Mouse (Mus musculus): ENCODE measurements at regions not wholly inside any gene's neighbourhood (a gene's known extent, or its start where the extent isn't known, plus 50 kb on each side); places are given as distances from the start of the nearest gene placed in this dataset.

GRCm38 (mm10) chr13:59934093-59934492 lies 111.1 kb upstream of the Tut7 start:
- DNase-seq (ENCODE audit: extremely low spot score in 1 of 2, low spot score in 1 of 2) = no peak

- peak in 1 of 2 experiments; percentile 26 for DNase-seq (ENCODE audit: extremely low spot score in 1 of 2, low spot score in 1 of 2)
Observed at GRCm38 (mm10) chr13:59927379-59928111, 104.6 kb upstream of the Tut7 start.

- no peak for DNase-seq (ENCODE audit: extremely low spot score in 1 of 2, low spot score in 1 of 2)
Observed at GRCm38 (mm10) chr13:59925845-59926481, 103.0 kb upstream of the Tut7 start.

- no peak for DNase-seq (ENCODE audit: extremely low spot score in 1 of 2, low spot score in 1 of 2)
Observed at GRCm38 (mm10) chr13:59917185-59917584, 94.2 kb upstream of the Tut7 start.

- DNase-seq (ENCODE audit: extremely low spot score in 1 of 2, low spot score in 1 of 2) = no peak
Observed at GRCm38 (mm10) chr13:59916166-59917044, 93.5 kb upstream of the Tut7 start.

- no peak for DNase-seq (ENCODE audit: extremely low spot score in 1 of 2, low spot score in 1 of 2)
Observed at GRCm38 (mm10) chr13:59915734-59916133, 92.8 kb upstream of the Tut7 start.

- DNase-seq (ENCODE audit: extremely low spot score in 1 of 2, low spot score in 1 of 2) = no peak
Observed at GRCm38 (mm10) chr13:59910179-59911071, 87.5 kb upstream of the Tut7 start.

GRCm38 (mm10) chr13:59909400-59909799 lies 86.5 kb upstream of the Tut7 start:
- no peak for DNase-seq (ENCODE audit: extremely low spot score in 1 of 2, low spot score in 1 of 2)

- no peak for DNase-seq (ENCODE audit: extremely low spot score in 1 of 2, low spot score in 1 of 2)
Observed at GRCm38 (mm10) chr13:59908786-59909185, 85.8 kb upstream of the Tut7 start.

GRCm38 (mm10) chr13:59905488-59905887 lies 82.5 kb upstream of the Tut7 start:
- DNase-seq (ENCODE audit: extremely low spot score in 1 of 2, low spot score in 1 of 2) = no peak

- DNase-seq (ENCODE audit: extremely low spot score in 1 of 2, low spot score in 1 of 2) = no peak
Observed at GRCm38 (mm10) chr13:59904415-59904814, 81.5 kb upstream of the Tut7 start.

- DNase-seq (ENCODE audit: extremely low spot score in 1 of 2, low spot score in 1 of 2) = no peak
Observed at GRCm38 (mm10) chr13:59899521-59899920, 76.6 kb upstream of the Tut7 start.

- no peak for DNase-seq (ENCODE audit: extremely low spot score in 1 of 2, low spot score in 1 of 2)
Observed at GRCm38 (mm10) chr13:59895754-59896153, 72.8 kb upstream of the Tut7 start.

- DNase-seq (ENCODE audit: extremely low spot score in 1 of 2, low spot score in 1 of 2) = no peak
Observed at GRCm38 (mm10) chr13:59894094-59894493, 71.1 kb upstream of the Tut7 start.

- DNase-seq (ENCODE audit: extremely low spot score in 1 of 2, low spot score in 1 of 2) = no peak
Observed at GRCm38 (mm10) chr13:59892961-59893360, 70.0 kb upstream of the Tut7 start.

- DNase-seq (ENCODE audit: extremely low spot score in 1 of 2, low spot score in 1 of 2) = no peak
Observed at GRCm38 (mm10) chr13:59892340-59892739, 69.4 kb upstream of the Tut7 start.

GRCm38 (mm10) chr13:59891737-59892136 lies 68.8 kb upstream of the Tut7 start:
- no peak for DNase-seq (ENCODE audit: extremely low spot score in 1 of 2, low spot score in 1 of 2)

- DNase-seq (ENCODE audit: extremely low spot score in 1 of 2, low spot score in 1 of 2) = peak in 1 of 2 experiments; percentile 40
Observed at GRCm38 (mm10) chr13:59889468-59890117, 66.6 kb upstream of the Tut7 start.
